Mouse (Mus musculus): ENCODE data around the gene Stom.

The Stom gene

DNA sequence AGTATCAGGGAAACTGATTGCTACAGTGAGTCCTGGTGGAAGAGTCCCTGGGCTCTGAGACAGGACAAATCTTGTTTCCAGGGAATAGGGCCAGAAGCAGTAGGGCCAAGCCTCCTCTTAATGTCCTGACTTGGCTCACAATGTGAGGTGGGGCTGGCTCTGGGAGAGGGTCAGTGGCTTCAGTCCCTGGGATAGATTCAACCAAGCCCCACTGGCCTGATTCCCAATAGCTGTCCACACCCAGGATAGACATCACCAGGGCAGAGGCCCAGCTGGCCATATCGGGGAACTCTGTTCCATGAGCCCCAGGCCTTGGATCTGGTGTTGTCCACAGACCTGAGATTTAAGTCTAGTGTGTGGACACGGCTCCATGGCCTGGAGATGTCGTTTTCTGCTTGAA is 59.1 kb downstream of the Stom start:
- no peak for DNase-seq (ENCODE audit: low read depth in 2 of 2, low spot score in 2 of 2)

- DNase-seq (ENCODE audit: low read depth in 2 of 2, low spot score in 2 of 2), result no peak
Measured at GRCm38 (mm10) chr2:35273536-35273935, 63.2 kb downstream of the Stom start.

GRCm38 (mm10) chr2:35272881-35273280 is 63.9 kb downstream of the Stom start:
- DNase-seq (ENCODE audit: low read depth in 2 of 2, low spot score in 2 of 2), result no peak

GRCm38 (mm10) chr2:35271817-35272216 is 65.0 kb downstream of the Stom start:
- no peak for DNase-seq (ENCODE audit: low read depth in 2 of 2, low spot score in 2 of 2)

GRCm38 (mm10) chr2:35270531-35270984 is 66.2 kb downstream of the Stom start:
- peak; percentile 44 to 64 for DNase-seq (ENCODE audit: low read depth in 2 of 2, low spot score in 2 of 2)

- DNase-seq (ENCODE audit: low read depth in 2 of 2, low spot score in 2 of 2), result no peak
Measured at GRCm38 (mm10) chr2:35269716-35270260, 67.0 kb downstream of the Stom start.

DNA sequence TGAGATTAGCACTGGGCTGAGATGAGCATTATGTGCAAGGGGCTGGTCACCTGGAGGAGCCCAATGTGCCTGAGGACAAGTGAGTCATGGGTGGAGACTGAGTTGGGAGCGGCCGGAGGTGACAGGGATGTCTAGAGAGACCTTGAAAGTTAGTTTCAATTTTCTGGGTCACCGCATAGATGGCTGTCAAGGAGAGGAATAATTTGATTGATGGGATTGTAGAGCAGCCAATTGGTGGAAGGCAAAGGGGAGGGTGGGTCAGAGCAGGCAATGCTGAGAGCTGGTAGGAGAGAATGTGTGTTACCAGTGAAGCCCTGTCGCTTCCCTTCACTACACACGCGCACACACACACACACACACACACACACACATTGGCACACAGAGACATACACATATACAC is 67.6 kb downstream of the Stom start:
- no peak for DNase-seq (ENCODE audit: low read depth in 2 of 2, low spot score in 2 of 2)

- no peak for DNase-seq (ENCODE audit: low read depth in 2 of 2, low spot score in 2 of 2)
Measured at GRCm38 (mm10) chr2:35267876-35268566, 68.8 kb downstream of the Stom start.

- no peak for DNase-seq (ENCODE audit: low read depth in 2 of 2, low spot score in 2 of 2)
Measured at GRCm38 (mm10) chr2:35267156-35267875, 69.5 kb downstream of the Stom start.

GRCm38 (mm10) chr2:35266251-35266905 is 70.4 kb downstream of the Stom start:
- DNase-seq (ENCODE audit: low read depth in 2 of 2, low spot score in 2 of 2), result no peak

DNA sequence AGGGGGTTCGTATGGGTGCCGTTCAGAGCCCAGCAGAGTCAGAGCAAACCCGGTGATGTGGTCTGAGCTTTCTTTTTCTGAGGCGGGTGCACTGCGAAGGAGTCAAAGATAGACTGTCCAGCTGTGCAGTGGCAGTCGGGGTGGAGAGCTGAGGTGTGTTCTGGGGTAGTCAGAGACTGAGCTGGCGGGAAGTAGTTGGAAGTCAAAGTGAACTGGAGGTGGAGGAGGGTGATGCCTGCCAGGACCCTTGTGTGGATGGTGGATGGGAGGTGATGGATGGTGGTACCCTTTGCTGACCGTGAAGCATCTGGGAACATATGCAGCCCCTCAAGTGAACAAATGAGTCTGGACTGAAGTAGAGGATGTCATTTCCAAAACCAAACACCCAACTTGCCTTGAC is 71.0 kb downstream of the Stom start:
- DNase-seq (ENCODE audit: low read depth in 2 of 2, low spot score in 2 of 2), result no peak

DNA sequence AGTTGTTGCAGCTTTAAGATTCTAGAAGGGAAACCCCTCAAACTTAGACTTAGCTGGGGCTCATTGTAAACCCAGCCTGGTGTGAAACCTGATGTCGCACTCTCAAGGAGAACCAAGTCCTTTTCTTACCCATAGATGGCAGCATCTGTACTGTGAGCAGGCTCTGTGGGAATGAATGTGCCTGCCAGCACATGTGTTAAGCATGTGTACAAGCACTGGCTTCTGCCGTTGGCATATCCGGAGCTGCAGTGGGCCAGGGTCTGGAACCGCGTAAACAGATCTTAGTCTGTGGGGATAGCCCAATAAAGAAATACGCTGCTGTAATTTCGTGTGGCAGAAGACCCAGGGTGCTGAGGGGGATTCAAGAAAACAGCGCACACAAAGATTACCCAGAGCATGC is 71.5 kb downstream of the Stom start:
- peak; percentile 39 to 55 for DNase-seq (ENCODE audit: low read depth in 2 of 2, low spot score in 2 of 2)

DNA sequence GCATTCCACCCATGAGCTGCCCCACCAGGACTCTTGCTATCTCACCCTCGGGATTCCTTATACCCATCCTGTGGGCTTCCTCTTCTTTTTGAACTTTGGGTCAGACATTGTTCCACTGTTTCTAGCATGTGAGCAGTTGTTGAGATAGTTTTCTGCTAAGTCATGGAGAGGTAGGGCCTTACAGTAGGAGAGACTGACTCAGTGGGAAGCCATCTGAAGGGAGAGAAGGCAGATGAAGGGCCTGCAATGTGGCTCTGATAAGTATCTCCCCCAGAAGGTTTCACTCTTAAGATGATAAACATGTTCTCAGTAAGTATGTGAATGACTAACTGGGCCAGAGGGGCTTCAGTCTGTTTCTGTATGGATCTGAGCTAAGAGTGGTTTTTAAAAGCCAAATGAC is 72.7 kb downstream of the Stom start:
- no peak for DNase-seq (ENCODE audit: low read depth in 2 of 2, low spot score in 2 of 2)
